Mouse (Mus musculus) skeletal muscle tissue, adult 2 months (tissue): Measurements from ENCODE around the gene Tspan3.

Source experiments
- DNase-seq: peaks from one replicate; pipeline ENCODE4 v3.0.0-alpha.2; 2012; ENCODE audit warnings: low read depth, low spot score

The Tspan3 gene

DNA sequence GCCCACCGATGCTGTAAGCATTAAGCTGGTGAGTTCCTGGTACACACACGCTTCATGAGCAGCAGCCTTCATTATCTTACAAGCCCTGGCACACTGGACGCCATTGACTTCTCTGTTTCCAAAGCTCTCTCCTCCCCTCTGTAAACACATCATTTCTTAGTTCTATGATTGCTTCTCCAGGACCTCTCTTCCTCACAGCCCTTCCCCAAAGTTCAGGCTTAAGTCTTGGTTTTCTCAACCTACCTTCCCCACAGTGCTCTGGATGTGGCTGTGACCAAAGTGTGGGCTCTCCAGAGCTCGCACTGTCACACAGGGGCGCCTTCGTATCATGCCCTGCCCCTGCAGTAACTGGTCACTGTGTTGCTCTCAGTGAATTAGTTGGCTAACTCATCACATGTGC is at the start of gene Tspan3:
TSS of gene Tspan3 (minus strand) at position 101 of the 400 bp plus-strand sequence.
- no peak for DNase-seq

DNA sequence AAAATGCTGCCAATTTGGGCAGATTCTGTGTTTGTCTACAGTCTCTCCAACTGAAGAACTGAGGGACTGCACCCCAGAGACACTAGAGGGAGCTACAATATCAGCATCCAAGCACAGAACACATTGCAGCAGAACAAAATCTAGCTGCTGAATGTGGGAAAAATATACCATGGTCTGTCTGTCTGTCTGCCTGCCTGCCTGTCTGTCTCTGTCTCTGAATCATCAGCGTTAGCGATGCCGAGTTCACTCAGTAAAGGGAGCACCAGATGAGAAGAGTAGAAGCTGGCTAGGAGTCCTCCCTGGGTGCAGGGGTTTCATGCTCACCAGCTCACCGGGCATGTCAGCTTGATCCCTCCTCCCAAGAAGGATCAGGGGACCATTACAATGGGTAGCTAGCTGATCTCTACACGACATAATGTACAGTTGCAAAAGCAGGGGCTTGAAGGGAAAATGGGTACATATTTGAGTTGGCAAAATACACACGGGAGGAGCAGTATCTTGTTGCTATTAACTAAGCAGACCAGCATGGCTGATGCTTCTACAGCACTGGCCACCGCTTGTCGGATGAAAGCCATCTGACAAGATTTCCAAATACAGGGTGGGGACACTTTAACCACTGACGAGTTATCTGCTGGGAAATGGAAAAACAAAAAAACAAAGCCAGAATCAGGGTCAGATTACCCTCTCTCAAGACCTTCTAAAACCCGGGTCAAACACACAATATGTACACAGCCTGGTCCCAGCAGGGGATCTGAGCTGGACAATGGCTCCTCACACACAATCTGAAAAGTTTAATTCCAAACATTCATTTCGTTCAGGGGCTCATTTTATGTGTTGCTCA is 48.4 kb upstream of the Tspan3 start:
- peak; percentile 52 for DNase-seq

DNA sequence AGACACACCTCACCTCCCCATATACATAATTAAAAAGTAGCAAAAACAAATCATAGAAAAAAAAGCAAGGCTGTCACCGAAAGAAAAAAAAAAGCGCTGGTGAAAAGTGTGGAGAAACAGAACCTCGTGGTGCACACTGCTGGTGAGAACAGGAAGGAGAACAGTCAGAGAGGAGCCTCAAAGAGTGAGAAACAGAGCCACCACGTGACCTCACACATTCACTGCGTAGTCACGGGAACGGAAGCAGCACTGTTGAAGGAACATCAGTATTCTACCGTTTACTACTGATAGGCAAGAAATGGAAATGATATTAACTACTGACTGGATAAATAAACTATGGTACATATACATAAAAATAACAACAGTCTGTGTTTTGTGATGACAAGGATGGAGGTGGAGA is 43.5 kb upstream of the Tspan3 start:
- no peak for DNase-seq

DNA sequence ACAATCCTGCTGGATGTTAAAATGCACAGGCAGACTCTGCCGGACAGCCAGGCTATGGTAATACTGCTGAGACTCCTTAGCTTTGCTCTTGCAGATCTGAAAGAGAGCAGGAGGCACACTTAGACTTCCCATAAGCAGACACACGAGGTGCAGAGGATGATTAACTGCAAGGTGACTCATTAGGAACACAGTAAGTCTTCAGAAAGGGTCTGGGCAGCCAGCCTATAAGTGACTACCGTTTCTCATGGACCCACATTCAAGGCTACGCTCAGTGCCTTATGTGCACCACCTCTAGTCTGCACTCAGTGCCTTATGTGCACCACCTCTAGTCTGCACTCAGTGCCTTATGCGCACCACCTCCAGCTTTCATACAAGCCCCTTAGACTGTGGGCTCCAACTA is 42.2 kb upstream of the Tspan3 start:
- DNase-seq, result no peak

DNA sequence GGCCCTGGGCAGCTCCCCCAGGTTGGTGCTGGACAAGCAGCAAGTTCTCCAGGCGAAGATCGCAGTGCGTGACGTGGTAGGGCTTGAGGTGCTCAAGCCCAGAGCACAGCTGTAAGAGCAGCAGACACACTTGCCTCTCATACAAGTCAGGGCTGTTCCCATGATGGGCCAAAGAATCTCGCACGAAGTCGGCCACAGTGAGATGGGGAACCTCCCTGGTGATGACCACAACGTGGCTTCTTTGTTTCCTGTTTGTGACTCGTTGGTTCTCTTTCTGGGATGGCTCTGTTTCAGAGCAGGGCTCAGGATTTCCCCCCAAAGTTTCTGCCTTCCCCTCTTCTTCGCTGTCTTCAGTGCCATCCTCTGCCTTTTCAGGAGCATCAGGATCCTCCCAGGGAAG is 41.8 kb upstream of the Tspan3 start:
- DNase-seq, result no peak

DNA sequence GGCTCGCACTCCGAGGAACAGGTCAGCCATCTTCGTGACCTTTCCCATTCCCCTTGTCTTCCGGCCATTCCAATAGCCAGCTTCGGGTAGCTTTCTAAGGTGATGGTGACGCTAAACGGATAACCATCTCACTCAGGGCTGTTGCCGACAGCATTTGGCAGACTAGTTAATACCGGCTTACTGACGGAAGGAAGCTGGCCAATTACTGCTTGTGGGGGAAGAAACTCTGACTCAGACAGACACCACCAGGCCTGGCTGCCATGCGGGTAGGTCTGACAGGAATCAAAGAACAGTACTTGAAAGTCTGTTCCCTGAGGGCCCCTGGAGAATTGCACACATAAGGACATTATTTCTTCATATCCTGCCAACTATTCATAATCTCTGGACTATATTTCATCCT is 40.1 kb upstream of the Tspan3 start:
- peak; percentile 18 for DNase-seq

DNA sequence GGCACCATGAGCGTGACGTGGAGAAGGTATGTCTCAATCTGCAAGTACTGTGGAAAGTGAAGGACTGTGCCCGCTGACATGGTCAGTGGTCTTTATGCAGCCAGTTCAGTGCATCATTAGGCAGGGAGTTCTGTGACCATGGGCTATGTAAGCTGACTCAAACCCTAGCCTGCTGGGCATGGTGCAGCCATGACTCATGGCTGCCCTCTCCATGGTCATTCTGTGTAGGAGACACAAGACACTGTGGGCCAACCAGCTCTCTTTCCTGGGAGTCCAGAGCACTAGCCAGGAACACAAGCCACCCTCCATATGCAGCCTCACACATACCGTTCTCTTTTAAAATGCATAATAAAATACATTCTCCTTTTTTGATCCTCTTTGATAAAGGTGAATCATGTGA is 39.0 kb upstream of the Tspan3 start:
- no peak for DNase-seq

DNA sequence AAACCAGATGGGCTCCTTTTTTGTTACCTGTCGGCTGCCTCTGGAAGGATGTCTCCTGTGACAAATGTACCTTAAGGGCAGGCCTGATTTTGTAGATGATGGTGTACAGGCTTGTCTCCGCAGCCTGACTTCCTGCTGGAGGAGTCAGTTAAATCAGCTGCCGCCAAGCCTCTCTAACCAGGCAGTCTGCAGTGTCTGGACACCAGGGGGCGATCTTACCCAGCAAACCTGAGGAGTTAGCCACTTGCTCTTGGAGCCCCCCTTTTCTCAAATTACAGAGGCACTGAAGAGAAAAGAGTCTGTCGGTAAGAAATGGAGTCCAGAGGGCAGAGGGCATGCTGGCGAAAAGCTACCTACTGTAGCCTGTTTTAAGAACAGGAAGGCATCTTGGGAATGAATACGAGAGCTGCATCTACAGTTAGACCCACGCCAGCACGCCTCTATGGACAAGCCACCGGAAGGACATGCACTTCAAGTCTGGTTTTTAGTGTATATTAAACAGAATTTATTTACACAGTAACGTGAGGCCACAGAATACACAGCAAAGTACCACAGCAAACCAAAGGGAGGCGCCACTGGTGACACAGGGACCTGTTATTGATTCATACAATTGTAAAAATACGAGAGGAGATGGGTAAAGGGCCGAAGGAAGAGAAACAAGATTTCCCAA is 35.5 kb upstream of the Tspan3 start:
- peak; percentile 58 for DNase-seq

DNA sequence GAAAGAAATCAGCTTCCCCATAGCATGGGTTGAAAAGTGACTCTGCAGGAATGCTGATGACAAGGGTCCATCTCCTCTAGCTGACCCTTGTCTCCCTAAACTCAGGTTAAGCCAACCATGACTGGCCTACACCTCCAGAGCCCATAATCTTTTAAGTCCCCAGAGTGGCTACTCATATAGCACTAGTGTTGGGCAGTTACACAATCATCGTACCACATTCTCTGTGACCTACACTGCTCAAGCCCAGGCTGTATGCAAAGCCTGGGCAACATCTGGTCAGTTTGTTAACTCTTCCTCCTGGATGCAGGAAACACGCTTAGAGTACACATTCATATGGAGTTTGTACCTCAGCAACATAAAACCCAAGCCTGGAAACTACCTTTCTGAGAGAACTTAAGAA is 34.9 kb upstream of the Tspan3 start:
- no peak for DNase-seq

DNA sequence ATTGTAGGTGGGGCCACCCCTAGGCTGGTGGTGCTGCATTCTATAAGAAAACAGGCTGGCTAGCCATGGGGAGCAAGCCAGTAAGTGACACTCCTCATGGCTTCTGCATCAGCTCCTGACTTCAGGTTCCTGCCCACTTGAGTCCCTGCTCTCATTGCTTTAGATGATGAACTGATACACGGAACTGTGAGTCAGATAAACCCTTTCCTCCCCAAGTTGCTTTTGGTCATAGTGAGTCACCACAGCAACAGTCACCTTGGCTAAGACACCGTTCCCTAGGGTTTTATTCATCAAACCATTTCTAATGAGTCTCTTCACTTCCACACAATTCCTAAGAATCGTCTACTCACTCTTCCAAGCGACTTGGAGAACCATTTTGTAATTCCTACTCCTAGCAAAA is 31.6 kb upstream of the Tspan3 start:
- DNase-seq, result no peak

DNA sequence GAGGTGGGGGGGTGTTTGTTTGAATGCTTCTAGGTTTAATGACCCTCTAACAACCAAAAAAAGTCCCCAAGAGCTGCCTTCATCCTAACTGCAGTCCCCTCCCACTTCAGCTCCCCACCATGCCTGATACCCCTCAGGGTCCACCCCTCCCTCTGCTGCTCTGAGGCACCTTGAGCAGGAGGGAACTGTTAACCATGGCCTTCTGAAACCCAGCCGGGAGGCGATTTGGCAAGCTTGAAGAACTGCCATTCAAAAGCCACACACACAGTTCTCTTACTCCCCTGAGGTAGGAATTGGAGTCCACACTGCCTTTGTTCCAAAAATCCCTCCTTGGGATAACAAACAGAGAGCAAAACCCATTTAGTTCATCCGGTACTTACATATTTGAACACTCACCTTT is 29.9 kb upstream of the Tspan3 start:
- no peak for DNase-seq

DNA sequence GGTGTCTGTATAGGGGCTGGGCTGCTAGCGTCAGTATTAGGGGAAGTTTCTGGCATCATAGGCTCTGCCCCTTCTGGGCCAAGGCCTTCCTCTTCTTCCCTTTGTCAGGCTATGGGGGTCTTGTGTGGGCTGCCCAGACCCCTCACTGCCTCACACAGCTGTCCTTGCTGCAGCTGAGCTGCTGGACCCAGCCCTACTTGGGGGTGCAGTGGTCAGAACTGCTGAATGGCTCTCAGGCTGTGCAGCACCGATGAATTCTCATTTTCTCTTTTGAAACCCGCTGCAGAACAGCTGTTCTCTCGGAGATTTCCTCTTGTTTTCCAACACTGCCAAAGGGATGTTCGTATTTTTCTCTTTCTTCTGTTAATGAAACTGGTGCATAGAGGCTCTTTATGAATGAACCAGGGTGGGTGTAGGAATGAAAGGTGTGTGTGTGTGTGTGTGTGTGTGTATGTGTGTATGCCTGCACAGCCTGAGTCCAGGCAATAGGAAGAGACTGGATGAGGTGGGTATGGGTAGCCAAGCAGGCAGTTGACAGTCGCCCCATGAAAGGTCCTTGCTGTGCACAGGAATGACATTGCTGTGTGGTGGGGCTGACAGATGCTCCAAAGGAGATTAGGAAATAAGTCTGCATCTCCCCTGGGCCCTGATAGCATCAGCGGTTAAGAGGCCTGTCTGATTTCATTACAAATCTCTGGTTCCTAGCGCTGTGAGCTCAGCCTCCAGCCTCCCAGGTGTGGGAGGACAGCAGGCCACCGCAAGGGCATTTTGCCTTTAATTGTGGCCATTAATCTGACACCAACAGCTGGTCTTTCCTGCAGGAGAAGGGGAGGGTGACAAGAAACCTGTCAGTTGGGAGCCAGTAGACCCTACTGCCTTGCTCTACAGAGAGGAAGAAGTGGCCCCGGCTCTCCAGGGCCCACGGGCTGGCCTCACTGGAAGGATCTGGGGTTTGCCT is 26.5 kb upstream of the Tspan3 start:
- DNase-seq, result no peak

DNA sequence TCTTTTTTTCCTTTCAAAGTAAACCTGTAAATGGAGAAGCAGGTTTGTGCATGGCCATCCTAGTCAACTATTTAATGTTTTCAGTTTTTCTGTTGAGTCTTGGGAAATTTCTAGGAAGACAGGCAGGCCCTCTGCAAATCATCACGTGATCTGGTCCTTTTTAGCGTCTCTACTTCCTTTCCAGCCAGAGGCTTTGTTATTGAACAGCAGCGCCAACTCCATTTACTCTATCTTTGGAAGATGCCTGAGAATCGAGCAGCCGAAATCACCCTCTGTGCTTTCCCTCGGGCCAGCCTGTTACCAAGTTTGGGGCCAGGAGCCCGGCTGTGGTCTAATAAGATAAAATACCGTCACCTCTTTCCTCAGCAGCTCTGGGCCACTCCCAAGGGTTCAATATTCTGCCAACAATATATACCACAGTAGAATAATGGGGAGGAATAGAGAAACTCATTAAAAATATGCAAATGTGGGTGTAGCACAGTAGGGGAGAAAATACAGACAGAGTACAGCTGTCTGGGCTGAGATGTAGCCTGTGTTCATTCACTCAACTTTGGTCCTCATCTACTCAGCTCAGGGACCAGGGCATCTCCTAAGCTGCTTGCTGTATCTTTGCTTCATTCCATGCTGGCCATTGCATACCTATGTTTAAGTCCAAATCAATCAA is 15.0 kb upstream of the Tspan3 start:
- no peak for DNase-seq

DNA sequence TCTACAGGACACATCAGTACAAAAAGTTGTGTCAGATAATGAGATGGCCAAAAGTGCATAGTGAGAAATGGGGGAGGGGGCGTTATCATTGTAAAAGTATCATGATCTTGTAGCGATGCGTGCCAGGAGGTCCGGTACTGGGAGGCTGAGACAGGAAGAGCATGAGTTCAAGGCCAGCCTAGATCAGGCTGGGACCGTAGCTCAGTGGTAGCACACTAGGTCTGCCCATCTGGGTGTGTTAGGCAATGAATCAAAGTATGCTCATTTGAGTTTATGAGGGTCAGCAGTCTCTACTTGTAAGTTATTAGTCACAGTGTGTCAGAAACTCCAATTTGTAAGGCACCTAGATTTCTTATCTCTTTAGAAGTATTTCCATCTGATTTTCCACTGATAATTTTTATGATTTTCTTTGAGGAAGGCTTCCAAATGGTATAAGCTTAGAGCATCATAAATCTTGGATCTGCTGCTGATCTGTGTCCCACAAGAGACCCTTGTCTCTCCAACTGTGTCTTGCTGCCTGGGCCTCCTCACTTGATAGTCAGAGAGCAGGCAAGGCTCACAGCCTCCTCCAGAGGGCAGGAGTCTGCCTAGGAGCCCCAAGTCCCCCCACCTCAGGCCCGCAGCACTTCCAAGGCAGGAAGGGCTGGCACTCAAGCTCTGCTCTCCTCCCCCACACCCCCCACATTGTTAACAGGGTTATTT is 14.3 kb upstream of the Tspan3 start:
- DNase-seq, result no peak

DNA sequence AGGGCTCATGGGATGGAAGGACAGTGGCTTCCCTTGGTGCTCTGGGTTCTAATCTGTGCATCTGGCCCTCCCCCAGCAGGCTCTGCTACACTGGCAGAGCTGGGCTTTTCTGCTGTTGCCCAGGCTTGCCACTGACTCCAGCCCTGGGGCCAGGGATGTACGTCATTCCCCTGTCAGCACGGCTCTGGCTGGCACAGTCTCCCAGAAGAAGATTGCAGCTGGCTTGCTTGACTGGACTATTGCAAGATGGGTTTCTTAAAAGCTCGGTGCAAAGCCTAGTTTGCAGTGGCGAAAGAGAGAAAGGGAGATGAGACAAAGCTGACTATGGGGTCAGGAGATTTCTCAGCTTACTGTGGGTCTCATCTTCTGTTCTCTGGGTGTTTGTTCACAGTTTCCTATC is 12.1 kb upstream of the Tspan3 start:
- no peak for DNase-seq

DNA sequence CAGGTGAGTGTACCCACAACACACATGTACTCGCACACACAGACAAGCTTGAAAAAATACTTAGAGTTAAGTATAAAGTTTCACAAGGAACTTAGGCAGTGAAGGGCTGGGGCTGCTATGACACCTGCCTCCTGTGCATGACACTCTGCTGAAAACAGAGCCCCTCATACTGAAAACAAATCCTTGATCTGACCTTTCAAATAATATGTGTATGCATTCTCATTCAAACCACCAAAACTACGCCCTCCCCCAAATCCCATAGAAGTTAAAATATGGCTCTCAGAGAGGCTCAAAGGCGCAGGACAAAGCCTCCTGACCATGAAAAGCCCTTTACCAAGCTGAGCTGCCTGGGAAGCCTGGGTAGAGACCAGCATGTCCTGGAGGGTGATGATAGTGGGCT is 10.0 kb upstream of the Tspan3 start:
- DNase-seq, result no peak

DNA sequence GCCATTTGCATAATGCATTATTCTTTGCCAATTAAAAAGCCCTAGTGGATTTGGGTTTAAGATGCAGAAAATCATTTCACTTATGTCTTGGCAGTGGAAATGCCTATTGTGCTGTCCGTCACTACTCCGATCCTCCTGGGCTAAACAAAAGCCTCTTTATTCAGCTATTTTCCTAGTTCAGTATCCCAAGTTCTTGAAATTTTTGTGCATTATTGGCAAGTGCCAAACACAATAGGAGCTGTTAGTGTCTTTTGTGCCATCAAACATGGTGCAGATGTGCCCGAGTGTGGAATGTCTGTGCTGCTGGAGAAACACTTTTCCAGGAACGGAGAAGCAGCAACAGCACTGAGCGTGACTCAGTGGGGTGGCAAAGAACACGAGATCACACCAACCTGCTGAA is 2.4 kb upstream of the Tspan3 start:
- DNase-seq, result no peak

DNA sequence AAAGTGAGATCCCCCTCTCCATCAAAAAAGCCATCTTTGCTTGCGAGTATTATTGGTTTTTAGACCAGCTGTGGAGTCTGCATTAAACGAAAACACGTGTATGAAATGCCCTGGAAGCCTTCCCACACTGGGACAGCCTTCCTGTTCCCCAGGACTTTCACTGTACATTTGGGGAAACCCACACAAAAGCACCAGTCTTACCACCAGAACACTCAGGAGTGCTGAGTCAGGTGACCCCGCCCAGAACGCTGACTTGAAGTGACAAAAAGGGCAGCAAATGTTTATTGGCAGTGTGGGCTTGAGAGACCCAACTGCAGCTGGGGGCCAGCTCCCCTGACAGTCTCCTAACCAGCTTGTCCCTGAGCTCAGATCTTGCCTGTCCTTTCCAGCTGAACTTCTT is 884 bp upstream of the Tspan3 start:
- DNase-seq, result no peak

DNA sequence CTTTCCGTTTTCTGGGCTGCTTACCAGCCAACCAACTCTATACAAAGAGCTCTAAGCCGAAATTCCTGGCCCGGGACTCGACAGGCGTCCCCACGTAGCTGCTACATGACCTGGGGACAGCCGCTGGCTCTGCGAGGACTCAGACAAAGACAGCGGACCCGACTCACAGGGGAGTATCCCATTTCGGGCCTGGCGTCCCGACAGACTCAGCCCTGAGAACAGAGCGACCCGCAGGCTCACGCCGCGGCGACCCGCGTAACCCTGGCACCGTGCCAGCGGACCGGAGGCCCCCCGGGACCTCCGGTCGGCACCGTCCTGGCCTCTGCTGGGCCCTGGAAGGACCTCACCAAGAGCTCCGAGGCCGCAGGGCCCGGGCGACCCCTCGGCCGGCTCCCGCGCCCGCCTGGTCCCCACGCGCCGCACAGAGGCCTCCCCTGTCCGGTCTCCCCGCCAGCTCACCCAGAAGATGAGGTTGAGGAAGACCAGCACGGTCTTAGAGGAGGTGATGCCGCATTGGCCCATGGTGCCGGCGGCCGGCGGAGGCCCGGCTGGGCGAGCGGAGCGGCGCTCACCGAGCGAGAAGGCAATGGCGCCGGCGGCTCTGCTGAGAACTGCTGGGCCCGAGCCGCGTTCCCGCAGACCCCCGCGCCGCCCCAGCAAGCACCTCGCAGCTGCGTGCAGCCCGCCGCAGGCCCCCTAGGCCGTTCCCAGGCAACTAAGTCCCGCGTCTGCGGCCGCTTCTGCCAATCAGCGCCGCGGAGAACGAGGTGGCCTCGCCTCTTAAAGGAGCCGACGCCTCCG is 4.7 kb downstream of the Tspan3 start:
- peak; percentile 77 for DNase-seq

DNA sequence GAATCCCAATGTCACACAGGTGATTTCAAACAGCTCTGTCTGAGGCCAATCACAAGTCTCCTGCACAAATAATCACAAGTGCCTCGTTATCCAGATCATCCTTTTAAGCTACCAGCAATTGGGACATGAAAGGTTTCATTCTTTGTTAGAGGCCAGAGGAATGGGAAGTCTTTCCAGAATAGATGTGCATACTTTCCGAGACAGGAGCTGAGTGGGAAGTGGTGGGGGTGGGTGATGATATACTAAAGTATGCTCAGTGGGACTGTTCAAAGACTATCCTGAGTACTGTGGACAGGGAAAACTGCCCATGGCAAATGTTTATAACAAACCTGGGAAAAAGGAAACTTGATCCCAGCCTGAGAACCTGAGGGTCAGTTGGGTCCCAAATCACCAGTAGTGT is 5.8 kb downstream of the Tspan3 start:
- no peak for DNase-seq
